Mouse (Mus musculus) myocyte (in vitro differentiated cells): ENCODE results near the gene Stum.

ENCODE experiments used
- CEBPB ChIP-seq: IDR thresholded peaks from 2 replicates; pipeline ENCODE4 v1.6.1; 2011; ENCODE audit warnings: mild to moderate bottlenecking, moderate library complexity; ENCODE audit not compliant: poor library complexity, insufficient read depth, severe bottlenecking
- E2F4 ChIP-seq: IDR thresholded peaks from one replicate; pipeline ENCODE4 v1.6.1; 2011; ENCODE audit warnings: mild to moderate bottlenecking, control low read depth, moderate library complexity; ENCODE audit not compliant: insufficient read depth
- MAX ChIP-seq: IDR thresholded peaks from one replicate; pipeline ENCODE4 v1.6.1; 2011; ENCODE audit warnings: low read depth, mild to moderate bottlenecking, control low read depth
- MYOD1 ChIP-seq, 3 experiments: IDR thresholded peaks; one replicate each; pipeline ENCODE4 v1.6.1; 2011; ENCODE audit warnings: control low read depth in 2 of 3, low read depth in 2 of 3, mild to moderate bottlenecking in 2 of 3, moderate library complexity in 1 of 3; ENCODE audit not compliant: insufficient read length in 2 of 3, control insufficient read depth in 1 of 3
- MYOG ChIP-seq, 3 experiments: IDR thresholded peaks; one replicate each; pipeline ENCODE4 v1.6.1; 2011; ENCODE audit warnings: control low read depth in 2 of 3, low read depth in 2 of 3, mild to moderate bottlenecking in 2 of 3; ENCODE audit not compliant: insufficient read length in 2 of 3, control insufficient read depth in 1 of 3, insufficient read depth in 1 of 3
- POLR2A ChIP-seq: IDR thresholded peaks from one replicate; pipeline ENCODE4 v1.6.1; 2011; ENCODE audit warnings: low read depth, mild to moderate bottlenecking, control low read depth, moderate library complexity; ENCODE audit not compliant: insufficient read length
- POLR2AphosphoS2 ChIP-seq: IDR thresholded peaks from one replicate; pipeline ENCODE4 v1.6.1; 2011; ENCODE audit warnings: low read depth, control low read depth; ENCODE audit not compliant: insufficient read length
- REST ChIP-seq: IDR thresholded peaks from one replicate; pipeline ENCODE4 v1.6.1; 2011; ENCODE audit warnings: mild to moderate bottlenecking, control low read depth, moderate library complexity; ENCODE audit not compliant: insufficient read depth, insufficient read length
- TCF12 ChIP-seq: IDR thresholded peaks from one replicate; pipeline ENCODE4 v1.6.1; 2011; ENCODE audit warnings: mild to moderate bottlenecking, control low read depth; ENCODE audit not compliant: poor library complexity, insufficient read depth, severe bottlenecking
- TCF3 ChIP-seq: IDR thresholded peaks from one replicate; pipeline ENCODE4 v1.6.1; 2011; ENCODE audit warnings: low read depth, control low read depth; ENCODE audit not compliant: insufficient read length
- USF1 ChIP-seq: IDR thresholded peaks from one replicate; pipeline ENCODE4 v1.6.1; 2011; ENCODE audit warnings: low read depth, mild to moderate bottlenecking, control low read depth, moderate library complexity

DNA sequence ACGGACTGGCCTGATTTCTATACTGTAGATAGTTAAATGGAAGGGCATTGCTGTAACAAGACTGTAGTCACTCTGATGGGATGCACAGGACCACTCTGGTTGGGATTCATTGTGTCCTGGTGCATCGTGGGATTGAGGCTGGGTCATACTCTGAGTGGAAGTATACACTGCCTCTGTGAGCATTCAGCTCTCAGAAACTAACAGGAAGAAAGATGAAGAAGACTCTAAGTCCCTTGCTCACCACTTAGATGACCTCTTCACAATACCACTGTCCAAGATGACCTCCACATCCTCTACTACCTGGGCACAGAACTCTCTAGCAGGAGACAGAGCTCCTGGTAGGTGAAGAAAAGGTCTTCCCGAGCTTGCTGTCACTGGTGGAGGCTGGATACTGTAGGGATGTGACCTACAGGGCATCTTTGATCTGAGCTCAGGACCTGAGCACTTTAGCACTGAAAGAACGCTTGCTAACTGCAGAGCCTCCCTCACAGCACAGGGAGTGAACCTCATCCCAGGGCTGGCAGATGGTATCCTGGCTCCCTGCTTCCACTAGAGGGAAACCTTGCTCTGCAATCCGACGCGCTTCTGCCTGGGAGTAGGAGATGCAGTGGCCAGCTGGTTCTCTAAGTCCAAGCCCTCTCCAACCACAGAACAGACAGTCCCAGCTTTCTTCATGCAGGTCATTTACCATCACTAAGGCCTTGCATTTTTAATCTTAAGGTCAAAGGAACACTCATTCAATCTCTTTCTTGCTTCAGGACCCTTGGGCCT lies 49.3 kb downstream of the Stum start:
- TF ChIP-seq TCF12 (no peak), POLR2A (no peak), MAX (no peak), USF1 (no peak), E2F4 (no peak), MYOD1 (IDR thresholded peaks at IDR 0.05; ENCODE audit: control insufficient read depth in 1 of 3, insufficient read length in 2 of 3, low read depth in 2 of 3) (peak in 1 of 3 experiments; percentile 27), CEBPB (no peak), POLR2AphosphoS2 (no peak), MYOG (IDR thresholded peaks at IDR 0.05; ENCODE audit: control insufficient read depth in 1 of 3, insufficient read depth in 1 of 3, insufficient read length in 2 of 3, low read depth in 2 of 3) (peak in 1 of 3 experiments; percentile 37), TCF3 (no peak), REST (no peak)
